Mouse (Mus musculus): ENCODE data around the gene Ccdc89.

Gene Ccdc89

DNA sequence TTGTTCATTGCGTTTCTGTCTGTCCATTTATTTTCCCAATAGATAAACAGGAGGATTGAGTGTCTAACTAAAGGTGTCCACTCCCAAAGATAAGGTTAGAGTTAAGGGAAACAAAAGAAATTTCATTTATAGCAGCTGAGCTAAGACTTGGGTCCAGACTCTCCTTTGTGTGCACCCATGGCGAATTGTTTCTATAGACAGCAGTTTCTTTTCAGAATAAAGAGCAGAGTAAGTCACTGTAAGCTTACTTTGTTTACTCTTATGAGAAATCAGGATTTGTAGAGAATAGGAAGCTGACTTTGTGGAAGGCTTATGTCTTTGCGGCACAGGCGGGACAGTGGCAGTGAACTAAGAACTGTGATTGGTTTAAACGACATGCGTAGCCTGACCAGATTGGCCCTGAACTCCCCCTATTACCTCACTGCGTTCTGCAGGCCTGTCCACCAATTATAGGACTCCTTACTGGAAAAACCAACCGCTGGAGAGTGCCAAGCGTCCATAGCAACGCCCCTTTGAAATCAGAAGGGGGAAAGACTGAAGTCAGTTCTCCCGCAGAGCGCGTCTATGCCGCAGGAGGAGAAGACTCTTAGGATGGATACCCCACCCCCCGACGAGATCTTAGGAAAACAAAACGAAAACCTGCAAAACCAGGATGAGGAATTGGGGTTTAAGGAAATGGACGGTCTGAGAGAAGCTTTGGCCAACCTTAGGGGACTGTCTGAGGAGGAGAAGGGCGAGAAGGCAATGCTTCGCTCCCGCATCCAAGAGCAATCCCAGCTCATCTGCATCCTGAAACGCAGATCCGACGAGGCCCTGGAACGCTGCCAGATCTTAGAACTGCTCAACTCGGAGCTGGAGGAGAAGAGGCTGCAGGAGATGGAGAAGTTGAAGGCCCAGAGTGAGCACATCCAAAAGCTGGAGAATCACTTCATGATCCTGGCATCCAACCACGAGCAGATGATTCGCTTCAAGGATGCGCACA, at the start of gene Ccdc89:
Ccdc89 (plus strand) TSS at position 558 of the 982 bp plus-strand sequence.
- DNase-seq (ENCODE audit: low spot score in 2 of 2) = peak; percentile 78 to 79

DNA sequence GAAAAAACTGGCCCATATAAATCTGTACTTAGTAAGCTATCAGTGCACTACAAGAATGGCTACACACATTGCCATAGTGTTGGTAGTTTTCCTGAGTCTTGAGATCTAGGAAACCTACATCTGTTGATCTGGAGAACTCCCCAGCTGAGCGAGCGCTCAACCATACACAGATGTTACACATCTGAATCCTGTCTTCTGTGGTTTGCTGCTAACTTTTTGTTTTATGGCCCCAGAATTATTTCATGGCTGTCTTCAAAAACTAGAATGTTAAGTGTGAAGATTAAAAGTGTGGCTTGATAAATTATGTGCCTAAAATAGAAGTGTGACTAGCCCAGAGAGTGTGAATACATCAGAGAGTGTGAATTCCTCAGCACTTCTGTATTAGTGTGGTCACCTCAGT, 42.0 kb upstream of the Ccdc89 start:
- DNase-seq (ENCODE audit: low spot score in 2 of 2) = no peak

DNA sequence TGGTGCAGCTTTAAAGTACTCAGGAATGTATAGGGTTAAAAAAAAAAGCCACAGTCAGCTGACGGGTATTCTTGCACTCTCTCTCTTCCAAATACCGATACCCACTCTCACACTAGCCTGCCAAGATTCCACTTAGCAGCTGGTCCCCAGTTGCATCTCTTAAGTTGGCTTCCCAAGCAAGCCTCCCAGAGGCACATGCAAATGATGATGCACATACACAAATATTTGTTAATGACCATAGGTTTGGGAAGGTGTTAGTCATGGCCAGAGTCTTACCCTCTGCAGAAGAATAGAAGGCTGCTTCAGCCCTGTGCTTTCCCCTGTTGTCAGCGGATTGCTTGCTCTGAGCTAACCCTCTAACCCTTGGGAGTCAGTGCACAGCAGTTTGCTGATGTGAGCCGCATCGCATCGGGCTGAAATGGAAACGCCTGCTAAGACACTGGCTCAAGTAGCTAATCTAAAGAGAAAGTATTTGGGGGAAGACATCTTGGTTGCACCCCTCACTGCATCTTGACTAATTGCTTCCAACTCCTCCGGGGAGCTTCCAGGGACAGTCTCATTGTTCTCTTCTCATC, 39.4 kb upstream of the Ccdc89 start:
- DNase-seq (ENCODE audit: low spot score in 2 of 2) = peak; percentile 68 to 69

DNA sequence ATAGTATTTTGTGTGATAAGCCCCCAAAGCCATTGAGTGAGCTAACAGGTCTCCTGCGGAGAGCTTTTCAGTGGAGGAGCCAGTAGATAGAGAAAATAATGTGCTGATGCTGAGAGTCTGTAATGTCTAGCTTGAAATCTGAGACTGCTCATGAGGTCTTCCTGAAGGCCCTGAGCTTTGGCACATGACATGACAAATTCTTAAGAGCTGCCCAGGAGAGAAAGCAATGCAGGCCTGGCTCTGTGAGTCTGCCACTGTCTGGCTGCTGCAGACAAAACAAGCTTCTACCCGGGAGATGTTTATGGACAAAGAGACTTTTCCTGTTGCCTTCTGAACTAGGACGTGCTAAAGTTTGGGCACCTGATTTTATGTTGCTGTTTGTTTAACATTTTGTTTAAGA, 36.6 kb upstream of the Ccdc89 start:
- no peak for DNase-seq (ENCODE audit: low spot score in 2 of 2)

DNA sequence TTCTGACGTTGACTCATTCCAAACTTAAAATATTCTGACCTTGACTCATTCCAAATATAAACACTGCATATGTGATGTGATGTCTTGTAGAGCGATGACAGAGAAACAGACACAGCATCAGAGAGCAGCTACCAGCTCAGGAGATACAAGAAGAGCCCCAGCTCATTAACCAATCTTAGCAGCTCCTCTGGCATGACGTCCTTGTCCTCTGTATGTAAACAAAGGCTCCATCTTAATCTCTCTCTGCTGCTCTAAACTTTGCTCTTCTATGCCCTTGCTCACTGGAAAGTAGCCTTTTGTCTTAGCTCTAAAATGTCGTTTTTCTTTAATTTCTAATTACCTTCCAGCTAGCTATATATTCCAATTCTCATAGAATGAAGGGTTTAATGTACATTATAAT, 31.3 kb upstream of the Ccdc89 start:
- no peak for DNase-seq (ENCODE audit: low spot score in 2 of 2)

DNA sequence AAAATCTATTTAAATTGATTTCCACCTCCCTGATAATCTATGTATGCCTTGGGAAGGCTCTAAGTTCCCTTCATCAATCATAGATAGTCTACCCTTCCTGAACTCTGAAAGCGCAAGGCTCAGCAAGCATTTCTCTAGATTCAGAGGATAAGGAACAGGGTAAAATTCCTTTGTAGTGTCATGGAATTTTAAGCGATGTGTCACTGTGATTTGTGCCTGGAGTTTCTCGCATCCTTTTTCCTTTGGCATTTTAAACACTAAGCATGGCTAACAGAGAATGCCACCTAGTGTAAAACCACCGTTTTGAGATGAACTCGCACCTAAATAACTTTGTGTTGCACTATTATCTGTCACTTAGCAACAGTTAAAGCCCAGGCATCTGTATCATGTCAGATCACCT, 30.4 kb upstream of the Ccdc89 start:
- no peak for DNase-seq (ENCODE audit: low spot score in 2 of 2)

DNA sequence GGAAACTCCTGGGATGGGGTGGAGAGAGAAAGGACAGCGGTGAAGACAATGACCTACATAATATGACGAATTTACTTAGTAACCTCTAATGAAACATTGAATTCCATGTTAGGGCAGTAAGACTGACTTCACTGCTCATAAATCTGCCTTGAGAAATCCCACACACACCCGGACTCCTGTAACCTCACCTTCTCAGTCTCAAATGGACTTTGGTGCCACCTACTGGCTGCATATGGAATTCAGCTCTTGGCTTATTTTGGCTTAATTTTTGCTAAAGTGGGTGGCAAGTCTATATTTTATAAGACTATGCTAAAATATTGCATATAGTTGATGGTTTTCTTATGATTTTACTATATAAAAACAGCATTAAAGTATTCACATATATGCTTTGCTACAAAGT, 16.4 kb upstream of the Ccdc89 start:
- DNase-seq (ENCODE audit: low spot score in 2 of 2) = peak; percentile 68 to 76

DNA sequence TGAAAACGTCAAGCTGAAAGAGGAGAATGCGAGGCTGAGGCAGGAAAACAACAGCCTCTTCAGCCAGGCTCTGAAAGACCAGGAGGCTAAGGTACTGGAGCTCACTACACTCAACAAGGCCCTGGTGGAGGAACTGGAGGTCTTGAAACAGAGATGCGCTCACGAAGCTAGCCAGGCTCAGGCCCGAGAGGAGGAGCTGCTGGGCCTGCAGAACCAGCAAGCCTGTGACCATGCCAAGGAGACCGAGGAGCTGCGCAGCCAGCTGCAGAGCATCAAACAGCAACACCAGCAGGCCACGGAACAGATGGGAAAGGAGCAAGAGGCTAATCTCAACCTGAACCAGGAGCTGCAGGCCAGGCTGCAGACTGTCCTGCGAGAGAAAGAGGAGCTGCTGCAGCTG, 629 bp downstream of the Ccdc89 start:
- DNase-seq (ENCODE audit: low spot score in 2 of 2) = no peak

DNA sequence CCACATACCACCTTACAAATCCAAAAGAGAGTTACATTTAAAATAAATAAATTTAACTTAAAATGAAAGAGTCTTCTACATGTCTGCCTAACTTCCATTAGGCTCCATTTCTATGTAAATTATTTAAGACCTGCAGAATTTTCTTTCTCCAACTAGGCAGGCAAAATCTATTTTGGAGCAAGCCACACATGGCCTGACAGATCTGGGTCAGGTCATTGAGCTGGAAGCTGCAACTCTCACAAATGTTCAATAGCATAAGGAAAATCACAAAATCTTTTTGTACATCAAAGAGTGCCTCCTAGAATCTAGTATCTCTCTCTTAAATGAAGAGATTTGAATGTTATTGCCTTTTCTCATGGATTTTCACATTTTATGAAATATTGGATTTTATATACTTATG, 5.8 kb downstream of the Ccdc89 start:
- DNase-seq (ENCODE audit: low spot score in 2 of 2) = no peak

DNA sequence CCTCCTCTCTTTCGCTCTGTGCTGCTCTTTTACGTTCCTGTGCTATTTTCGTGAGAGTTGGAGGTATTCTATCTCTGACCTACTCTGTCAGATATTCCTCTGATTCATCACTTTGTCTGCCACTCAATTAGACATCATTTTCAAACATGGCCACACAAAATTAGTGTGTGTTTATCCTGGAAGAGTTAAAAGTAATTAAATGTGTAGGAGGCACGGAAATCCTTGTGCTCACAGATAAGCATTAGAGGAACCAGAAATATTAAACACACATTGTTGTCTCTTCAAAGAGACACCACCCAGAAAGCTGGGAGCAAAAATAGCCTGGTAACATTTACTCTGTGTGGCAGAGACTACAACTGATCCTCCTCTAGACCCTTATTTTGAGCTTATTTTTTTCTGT, 13.7 kb downstream of the Ccdc89 start:
- DNase-seq (ENCODE audit: low spot score in 2 of 2) = no peak

DNA sequence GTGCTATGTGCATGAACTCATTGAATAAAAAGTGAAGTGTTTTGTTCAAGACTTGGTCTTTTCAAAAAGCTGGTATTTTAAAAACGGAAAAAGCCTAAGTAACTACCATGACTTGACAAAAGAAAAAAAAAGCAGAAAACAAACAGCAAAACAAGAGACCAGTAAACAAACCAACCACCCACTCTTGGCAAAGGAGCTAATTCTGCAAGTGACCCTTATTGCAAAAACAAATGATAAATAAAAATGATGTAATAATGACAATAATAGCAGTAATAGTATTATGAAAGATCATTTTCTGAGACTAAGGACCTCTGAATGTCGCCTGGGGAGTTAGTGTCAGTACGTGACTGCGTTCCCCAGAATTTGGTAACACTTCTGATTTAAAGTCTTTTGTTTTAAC, 15.7 kb downstream of the Ccdc89 start:
- DNase-seq (ENCODE audit: low spot score in 2 of 2) = no peak

DNA sequence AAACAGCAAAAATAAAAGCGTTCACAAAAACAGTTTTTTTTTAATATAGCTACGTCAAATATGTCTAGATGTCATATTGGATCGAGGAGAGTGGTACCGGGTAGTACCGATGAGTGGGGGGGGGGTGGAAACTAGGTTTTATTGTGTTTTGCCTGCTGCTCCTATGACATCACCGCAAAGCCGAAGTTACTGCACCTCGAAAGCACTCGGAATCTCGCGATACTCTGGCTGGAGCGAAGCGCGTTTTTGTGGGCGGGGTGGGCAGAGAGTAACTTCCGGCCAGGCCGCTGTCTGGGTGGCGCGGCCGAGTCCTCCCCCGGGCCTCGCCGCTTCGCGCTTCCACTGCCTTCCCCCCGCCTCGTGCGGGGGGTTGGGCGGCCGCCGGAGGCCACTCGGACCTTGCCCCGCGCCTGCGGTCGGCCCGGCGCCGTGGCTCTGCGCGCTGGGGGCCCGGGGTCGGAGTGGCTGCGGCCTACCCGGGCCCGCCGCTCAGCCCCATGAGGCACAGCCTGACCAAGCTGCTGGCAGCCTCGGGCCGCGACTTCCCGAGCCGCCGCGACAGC, 16.2 kb downstream of the Ccdc89 start, which contains the start of gene Crebzf:
Crebzf (plus strand) TSS at position 212 of the 563 bp plus-strand sequence.
- peak; percentile 95 for DNase-seq (ENCODE audit: low spot score in 2 of 2)

DNA sequence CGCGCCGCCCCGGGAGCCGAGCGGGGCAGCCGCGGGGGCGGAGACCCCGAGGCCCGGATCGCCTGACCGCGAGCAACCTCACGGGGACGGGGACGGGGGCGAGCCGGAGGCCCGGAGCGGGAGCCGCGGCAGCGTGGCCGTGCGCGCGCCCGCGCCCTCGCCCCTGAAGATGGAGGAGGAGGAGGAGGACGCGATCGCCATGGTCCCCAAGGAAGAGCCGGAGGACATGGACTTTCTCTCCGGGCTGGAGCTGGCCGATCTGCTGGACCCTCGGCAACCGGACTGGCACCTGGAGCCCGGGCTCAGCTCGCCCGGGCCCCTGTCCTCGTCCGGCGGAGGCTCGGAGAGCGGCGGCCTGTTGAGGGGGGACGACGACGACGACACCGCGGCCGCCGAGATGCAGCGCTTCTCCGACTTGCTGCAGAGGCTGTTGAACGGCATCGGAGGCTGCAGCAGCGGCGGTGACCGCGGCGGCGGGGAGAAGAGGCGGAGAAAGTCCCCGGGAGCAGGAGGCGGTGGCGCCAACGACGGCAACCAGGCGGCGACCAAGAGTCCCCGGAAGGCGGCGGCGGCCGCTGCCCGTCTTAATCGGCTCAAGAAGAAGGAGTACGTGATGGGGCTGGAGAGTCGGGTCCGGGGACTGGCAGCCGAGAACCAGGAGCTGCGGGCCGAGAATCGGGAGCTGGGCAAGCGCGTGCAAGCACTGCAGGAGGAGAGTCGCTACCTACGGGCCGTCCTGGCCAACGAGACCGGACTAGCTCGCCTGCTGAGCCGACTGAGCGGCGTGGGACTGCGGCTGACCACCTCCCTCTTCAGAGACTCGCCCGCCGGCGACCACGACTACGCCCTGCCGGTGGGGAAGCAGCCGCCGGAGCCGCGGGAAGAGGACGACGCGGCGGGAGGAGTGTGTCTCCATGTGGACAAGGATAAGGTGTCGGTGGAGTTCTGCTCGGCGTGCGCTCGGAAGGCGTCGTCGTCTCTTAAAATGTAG, 17.0 kb downstream of the Ccdc89 start:
- DNase-seq (ENCODE audit: low spot score in 2 of 2) = peak; percentile 60 to 62

DNA sequence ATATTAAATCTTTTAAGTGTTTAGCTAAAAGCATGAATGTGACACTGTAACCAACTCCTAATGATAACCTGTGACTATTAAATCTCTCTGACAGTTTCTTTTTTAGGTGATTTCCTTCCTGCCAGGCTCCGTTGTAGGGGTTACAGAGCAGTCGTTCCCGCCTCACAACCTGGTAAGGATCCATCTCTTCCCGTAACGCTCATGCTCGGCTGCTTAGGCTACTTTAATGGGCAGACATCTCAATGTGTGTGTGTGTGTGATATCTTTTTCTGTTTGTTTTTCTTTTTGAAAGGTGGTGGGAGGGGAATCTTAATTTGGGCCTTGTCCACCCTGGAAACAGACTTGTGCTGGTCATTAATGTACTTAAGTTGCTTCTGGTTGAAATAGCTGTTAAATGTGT, 17.8 kb downstream of the Ccdc89 start:
- DNase-seq (ENCODE audit: low spot score in 2 of 2) = no peak

DNA sequence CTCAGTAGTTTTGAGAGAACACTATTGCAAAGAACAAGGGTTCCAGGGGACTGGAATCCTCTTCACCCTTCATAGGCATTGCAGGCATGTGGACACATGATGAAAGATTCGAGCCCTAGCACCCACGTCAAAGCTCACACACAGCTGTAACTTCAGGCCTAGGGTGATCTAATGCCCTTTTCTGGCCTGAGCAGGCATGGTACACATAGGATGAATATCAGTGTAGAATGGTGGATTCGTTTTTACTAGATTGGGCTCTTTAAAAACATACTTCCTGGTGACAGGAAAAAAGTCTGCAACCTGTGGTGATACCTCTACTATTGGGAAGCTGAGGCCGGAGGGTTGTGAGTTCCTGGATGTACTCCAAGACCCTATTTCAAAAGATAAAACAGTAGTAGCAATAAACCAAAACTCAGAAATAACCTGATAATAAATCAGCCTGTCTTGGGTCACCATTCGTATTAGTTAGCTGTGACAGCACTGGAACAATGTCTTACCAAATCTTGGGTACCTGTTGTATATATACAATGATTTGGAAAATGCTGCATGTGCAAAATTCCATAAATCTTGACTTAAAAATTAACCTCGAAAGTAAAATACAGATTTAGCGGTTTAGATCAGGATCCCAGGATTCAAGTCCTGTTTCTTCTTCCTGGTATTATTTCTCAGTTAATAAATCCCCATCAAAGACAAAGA, 29.9 kb downstream of the Ccdc89 start:
- no peak for DNase-seq (ENCODE audit: low spot score in 2 of 2)

DNA sequence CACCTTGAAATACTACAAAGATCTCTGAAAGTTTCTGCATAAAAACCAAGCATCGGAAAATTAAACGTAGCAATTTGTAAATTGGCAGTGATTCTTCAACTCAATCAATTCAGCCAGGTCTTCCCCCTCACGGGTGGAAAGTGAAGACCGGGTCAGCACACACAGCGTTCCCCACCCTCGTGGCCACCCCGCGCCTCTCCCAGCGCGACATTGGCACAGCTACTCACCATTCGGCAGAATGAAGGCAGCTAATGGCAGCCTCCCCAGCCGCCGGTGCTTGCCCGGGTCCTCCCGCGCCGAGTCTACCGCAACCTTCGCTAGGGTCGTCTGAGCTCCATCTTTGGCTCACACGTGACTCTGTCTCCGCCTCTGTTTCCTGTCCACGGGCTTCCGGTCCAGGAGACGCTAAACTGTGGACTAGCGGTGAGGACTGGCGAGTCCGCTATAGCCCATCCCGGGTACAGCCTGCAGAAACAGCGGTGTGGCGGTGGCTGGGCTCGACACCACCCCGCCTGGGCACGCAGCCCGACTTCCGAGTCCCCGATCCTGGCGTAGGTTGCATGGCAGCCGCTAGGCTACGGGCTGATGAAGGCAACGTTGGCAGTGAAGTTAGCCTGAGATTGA, 30.6 kb downstream of the Ccdc89 start, which contains the start of gene Tmem126a:
Tmem126a (minus strand) TSS at position 385 of the 624 bp plus-strand sequence.
- peak; percentile 82 to 84 for DNase-seq (ENCODE audit: low spot score in 2 of 2)

DNA sequence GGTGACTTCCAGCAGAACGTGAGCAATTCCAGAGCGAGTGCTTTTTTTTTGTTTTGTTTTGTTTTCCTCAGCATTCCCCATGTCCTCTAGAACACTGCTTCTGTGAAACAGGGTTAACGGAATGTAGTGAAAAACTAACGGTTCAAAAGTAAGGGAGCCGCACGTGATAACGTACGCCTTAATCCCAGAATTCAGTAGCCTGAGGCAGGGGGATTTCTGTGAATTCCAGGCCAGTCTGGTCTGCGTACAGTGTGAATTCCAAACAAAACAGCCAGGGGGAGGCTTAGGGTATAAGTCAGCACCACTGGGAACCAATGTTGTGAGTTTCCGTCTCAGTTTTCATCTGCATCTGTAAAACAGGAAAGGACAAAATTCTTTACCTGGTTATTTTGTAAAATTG, 31.1 kb downstream of the Ccdc89 start:
- no peak for DNase-seq (ENCODE audit: low spot score in 2 of 2)

DNA sequence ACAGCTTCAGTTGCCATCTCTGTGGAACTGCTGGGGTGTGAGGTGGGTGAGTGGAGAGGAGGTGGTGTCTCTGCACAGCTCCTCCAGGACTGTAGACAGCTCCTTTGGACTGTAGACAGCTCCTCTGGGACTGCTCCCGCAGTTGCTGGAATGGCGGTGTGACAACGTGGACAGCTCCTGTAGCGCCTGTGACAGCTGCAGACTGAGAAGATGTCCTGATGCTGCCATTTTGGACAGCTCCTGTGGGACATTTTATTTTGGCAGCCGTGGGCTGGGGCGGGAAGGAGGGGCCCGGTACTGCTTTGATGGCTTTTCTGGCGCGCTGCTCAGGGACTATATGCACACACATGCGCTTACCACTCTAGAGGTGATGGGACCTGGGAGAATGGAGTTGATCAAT, 34.0 kb downstream of the Ccdc89 start:
- no peak for DNase-seq (ENCODE audit: low spot score in 2 of 2)

DNA sequence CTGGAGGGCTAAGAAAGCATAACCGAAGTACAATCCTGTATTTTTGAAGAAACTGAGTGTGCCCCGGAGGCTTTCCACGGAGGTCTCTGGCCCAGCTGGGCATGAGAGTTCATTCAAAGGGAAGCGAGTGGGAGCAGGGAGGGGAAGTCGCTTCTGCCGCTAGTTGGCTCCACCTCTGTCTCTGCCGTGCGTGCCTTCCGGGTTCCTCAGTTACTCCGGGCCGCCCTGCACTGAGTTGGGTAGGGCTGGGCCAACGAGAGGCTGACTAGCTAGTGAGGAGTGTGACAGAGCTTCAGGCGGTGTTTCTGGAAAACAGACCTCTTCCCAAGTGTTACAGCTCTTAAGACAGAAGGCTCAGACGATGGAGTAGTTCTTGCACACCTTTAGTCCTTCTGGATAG, 34.6 kb downstream of the Ccdc89 start:
- DNase-seq (ENCODE audit: low spot score in 2 of 2) = no peak

DNA sequence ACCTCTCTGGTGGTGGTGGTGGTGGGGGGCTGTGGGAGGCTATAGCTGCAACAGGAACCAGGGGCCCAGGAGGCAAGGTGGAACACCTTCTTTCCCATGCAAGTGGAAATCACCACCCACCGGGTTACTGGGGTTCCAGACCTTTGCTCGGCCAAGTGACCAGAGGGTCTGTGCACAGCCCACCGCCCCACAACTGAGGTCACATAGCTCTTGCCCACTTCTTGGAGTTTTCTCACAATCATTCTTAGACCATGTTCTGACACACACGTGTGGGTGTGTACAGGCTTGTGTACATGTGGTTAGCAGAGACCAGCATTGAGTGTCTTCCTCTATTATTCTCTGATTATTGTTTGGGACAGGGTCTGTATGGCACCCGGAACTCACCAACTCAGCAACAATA, 35.1 kb downstream of the Ccdc89 start:
- DNase-seq (ENCODE audit: low spot score in 2 of 2) = no peak

All from right cerebral cortex, adult 2 months (tissue).